Mouse (Mus musculus) embryo, embryonic 10.5 days (tissue): ENCODE results near the gene Wipi1.
A peak's percentile ranks its signal among the peaks of the same experiment; 100 is the strongest.
"Not testable (repeated sequence)": the region's sequence is repeated elsewhere in the genome, so short reads cannot be mapped to it uniquely, and the experiment has no call there.

Source experiments
- DNase-seq: peaks from one replicate; pipeline ENCODE4 v3.0.0-alpha.2; 2015; ENCODE audit warnings: low spot score

The Wipi1 gene

GRCm38 (mm10) chr11:109611303-109612149, at the start of gene Wipi1:
Gene Wipi1, minus strand, starts transcription at chr11:109611967.
- peak; percentile 99 for DNase-seq

GRCm38 (mm10) chr11:109660526-109660925, 48.8 kb upstream of the Wipi1 start:
- DNase-seq, result not testable (repeated sequence)

- DNase-seq, result no peak
Measured at GRCm38 (mm10) chr11:109656232-109656631, 44.5 kb upstream of the Wipi1 start.

GRCm38 (mm10) chr11:109654581-109654980, 42.8 kb upstream of the Wipi1 start:
- DNase-seq, result no peak

GRCm38 (mm10) chr11:109653201-109653600, 41.4 kb upstream of the Wipi1 start:
- DNase-seq, result no peak

GRCm38 (mm10) chr11:109652505-109652904, 40.7 kb upstream of the Wipi1 start:
- DNase-seq, result no peak

- peak; percentile 45 for DNase-seq
Measured at GRCm38 (mm10) chr11:109651566-109652024, 39.8 kb upstream of the Wipi1 start.

GRCm38 (mm10) chr11:109650788-109651565, 39.2 kb upstream of the Wipi1 start:
- peak; percentile 96 for DNase-seq

GRCm38 (mm10) chr11:109649975-109650701, 38.4 kb upstream of the Wipi1 start:
- DNase-seq, result peak; percentile 80

- DNase-seq, result peak; percentile 8
Measured at GRCm38 (mm10) chr11:109649206-109649605, 37.4 kb upstream of the Wipi1 start, which contains the start of gene Prkar1a. Gene Prkar1a, plus strand, starts transcription at chr11:109649405.

- peak; percentile 12 for DNase-seq
Measured at GRCm38 (mm10) chr11:109648510-109648909, 36.7 kb upstream of the Wipi1 start.

- DNase-seq, result no peak
Measured at GRCm38 (mm10) chr11:109641498-109642222, 29.9 kb upstream of the Wipi1 start.

- DNase-seq, result no peak
Measured at GRCm38 (mm10) chr11:109635871-109636395, 24.2 kb upstream of the Wipi1 start.

GRCm38 (mm10) chr11:109634928-109635327, 23.2 kb upstream of the Wipi1 start:
- peak; percentile 38 for DNase-seq

- no peak for DNase-seq
Measured at GRCm38 (mm10) chr11:109629021-109629521, 17.3 kb upstream of the Wipi1 start.

GRCm38 (mm10) chr11:109628099-109628498, 16.3 kb upstream of the Wipi1 start:
- no peak for DNase-seq

- DNase-seq, result peak; percentile 41
Measured at GRCm38 (mm10) chr11:109627648-109628047, 15.9 kb upstream of the Wipi1 start.

- no peak for DNase-seq
Measured at GRCm38 (mm10) chr11:109623238-109623637, 11.5 kb upstream of the Wipi1 start.

- peak; percentile 47 for DNase-seq
Measured at GRCm38 (mm10) chr11:109622518-109623037, 10.8 kb upstream of the Wipi1 start.

GRCm38 (mm10) chr11:109621183-109621582, 9.4 kb upstream of the Wipi1 start:
- peak; percentile 81 for DNase-seq

GRCm38 (mm10) chr11:109620356-109620755, 8.6 kb upstream of the Wipi1 start:
- DNase-seq, result no peak
